Mouse (Mus musculus) heart, postnatal 25 days (tissue): Measurements from ENCODE around the gene Morc2b. TPM values are rescaled to one million over a fixed set of nuclear protein-coding genes. Genes with fewer than 3 reads are reported as not detected.
"Not testable (repeated sequence)": the region's sequence is repeated elsewhere in the genome, so short reads cannot be mapped to it uniquely, and the experiment has no call there.

Source experiments
- DNase-seq: peaks from one replicate; pipeline ENCODE4 v3.0.0; 2022; ENCODE audit warnings: low spot score
- intact Hi-C: fragments of 180-260 bp; cut with DNase I; formaldehyde crosslinking; loops from one replicate; pipeline ENCODE4 v1.15.1; 2025
- total RNA-seq, 2 experiments: library from RNA; stranded (reverse); gene quantifications; 2 replicates each; pipeline ENCODE4 v1.2.3; 2021

Morc2b gene
- under 1 TPM; 0.08 to 0.13 TPM for total RNA-seq

DNA sequence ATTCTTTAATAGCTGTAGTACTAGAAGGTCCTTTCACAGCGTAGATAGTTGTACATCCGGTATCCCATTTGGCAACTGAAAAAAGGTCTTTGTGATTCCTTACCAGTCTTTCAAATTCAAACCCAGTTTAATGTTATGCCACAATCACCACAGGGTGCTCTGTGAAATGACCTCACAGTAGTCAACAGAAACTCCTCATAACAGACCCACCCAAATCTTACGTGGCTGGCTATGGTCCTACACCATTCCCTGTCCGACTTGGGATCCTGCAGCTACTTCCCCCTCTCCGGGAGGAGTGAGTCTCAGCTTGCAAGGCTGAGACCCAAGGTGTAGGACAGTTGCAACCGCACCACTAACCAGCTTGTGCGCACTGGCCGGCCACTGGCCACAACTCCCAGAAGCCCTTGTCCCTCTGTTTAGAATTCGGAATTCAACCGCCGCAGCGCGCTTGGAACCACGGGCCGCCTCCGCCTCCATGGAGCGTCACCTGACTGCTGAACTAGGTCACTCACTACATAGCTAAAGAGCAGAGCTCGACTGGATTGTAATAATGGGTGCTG is at the start of gene Morc2b:
TSS of gene Morc2b (minus strand) at position 423 of the 560 bp plus-strand sequence.
- DNase-seq: no peak
- intact Hi-C loops: no loop called here

DNA sequence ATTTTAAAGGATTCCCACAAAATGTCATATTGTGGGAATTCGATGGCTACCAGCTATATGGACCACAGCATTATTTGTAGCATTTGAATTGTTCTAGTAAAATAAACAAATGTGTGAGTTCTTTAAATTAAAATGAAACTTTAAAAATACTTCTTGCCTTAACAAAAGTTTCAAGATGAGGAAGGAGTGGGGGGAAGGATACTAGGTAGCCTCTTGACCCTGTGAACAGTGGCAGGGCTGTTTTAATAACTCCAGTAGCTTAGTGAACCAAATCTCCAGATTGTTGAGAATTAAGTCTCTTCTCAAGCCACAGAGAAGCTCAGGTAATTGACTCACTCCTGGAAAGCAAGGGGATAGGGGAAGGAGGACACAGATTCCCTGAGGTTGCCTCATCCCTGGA is 28.7 kb upstream of the Morc2b start, which contains the start of gene Olfr55:
TSS of gene Olfr55 (plus strand) at position 301 of the 400 bp plus-strand sequence.
- DNase-seq, intact Hi-C loops: not testable (repeated sequence)

DNA sequence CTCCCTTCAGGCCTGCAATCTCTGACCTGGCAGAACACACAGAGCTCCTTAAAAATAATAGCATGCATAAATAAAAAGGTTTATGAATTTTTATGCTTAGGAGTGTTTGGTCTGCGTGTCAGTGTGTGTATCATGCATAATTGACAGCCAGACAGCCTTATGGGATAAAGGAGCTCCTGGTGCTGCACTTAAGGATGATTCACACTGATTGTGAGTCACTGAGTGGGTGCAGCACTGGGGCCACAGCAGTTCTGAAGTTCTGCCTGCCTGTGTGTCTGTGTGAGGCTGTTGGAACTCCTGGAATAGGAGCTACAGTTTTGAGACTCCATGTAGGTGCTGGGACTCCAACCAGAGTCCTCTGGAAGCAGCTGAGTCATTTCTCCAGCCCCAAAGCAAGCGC is 13.2 kb downstream of the Morc2b start:
- intact Hi-C loops: no loop called here
- no peak for DNase-seq

DNA sequence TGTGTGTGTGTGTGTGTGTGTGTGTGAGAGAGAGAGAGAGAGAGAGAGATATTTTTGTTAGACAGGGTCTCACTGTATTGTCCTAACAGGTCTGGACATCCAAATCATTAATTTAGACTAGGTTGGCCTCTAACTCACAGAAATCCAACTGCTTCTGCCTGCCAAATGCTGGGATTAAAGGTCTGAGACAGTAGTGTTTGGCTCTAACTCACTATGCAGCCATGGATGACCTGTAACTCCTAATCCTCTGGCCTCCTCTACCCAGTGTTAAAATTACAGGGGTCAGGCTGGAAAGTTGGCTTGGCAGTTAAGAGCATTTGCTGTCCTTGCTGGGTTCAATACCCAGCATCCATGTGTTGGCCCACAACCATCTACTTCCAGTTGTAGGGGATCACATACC is 14.9 kb downstream of the Morc2b start:
- intact Hi-C loops: no loop called here
- no peak for DNase-seq

DNA sequence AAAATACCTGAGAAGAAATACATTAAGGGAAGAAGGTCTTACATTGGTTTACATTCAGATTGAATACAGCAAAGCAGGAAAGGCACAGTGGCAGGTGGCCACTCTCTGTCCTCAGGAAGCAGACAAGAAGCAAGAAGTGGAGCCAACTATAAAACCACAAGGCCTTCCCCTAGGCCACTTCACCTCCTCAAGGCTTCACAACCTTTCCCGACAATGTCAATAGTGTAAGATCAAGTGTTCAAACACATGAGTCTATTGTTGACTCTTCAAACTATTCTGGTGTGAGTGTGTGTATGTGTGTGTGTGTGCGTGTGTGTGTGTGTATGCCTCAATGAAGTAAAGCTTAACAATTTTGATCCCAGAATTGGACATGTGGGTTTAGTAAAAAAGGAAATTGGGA is 42.1 kb downstream of the Morc2b start:
- intact Hi-C loops: no loop called here

DNA sequence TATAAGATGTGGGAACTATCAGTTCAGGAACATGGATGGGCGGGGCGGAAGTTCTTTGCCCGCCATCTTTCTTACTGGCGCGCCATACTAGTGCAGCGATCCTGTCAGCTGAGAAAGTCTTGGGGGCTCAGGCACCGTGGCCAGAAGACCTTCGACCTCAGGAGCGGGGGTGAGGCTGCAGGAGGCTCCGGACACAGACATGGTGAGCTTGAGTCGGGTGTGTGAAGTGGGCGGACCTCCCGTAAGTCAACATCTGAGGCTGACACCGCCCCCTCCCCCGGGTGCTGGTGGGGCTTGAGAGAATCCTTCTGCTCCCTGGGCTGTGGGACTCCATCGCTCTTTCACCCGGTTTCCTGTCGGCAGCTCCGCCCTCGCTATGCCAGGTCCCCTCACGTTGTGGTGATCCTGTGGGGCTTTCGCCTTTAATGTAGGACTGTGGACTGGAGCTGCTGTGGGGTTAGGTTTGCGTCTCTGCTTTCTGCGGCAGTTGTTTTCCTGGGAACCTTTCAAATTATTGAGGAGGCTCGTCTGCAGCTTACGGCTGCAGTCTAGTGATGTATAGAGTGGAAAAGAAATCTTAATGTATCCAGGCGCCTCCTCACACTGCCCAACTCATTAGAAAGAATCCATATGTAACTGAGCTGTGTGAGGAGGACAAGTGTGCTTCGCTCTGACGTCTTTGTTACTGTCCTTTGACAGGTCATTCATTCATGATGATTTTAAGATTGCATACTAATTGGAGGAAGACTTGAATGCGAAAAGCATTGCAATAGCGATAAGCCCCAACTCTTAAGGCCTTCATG is 46.9 kb downstream of the Morc2b start:
- DNase-seq: peak; percentile 50

More for the DNA sequence above, 42.1 kb downstream of the Morc2b start:
- DNase-seq: no peak

DNA sequence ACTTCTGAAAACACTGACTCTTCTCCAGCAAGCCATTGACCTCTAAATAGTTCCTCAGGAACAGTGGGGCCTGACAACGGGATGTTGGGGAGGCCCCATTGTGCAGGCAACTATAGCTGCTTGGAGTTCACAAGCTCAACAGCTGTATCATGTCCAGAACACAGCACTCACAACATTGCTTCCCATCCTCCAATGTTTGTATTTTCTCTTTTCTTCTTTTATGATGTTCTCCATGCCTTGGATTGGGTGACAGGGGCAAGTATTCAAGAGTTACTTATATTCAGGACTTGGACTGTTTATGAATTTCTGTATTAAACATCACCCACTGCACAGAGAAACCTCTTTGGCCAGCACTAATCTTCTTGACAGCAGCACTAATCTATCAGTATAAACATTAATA is 47.9 kb downstream of the Morc2b start:
- intact Hi-C loops: loop anchor here (5.0 kb wide), 1 partner anchor 301 kb away; the partner anchor contains the start of gene Zfp101
- DNase-seq: no peak

More for the DNA sequence above, 46.9 kb downstream of the Morc2b start:
- intact Hi-C loops: loop anchor here (5.0 kb wide), 1 partner anchor 300 kb away; the partner anchor contains the start of gene Zfp101

DNA sequence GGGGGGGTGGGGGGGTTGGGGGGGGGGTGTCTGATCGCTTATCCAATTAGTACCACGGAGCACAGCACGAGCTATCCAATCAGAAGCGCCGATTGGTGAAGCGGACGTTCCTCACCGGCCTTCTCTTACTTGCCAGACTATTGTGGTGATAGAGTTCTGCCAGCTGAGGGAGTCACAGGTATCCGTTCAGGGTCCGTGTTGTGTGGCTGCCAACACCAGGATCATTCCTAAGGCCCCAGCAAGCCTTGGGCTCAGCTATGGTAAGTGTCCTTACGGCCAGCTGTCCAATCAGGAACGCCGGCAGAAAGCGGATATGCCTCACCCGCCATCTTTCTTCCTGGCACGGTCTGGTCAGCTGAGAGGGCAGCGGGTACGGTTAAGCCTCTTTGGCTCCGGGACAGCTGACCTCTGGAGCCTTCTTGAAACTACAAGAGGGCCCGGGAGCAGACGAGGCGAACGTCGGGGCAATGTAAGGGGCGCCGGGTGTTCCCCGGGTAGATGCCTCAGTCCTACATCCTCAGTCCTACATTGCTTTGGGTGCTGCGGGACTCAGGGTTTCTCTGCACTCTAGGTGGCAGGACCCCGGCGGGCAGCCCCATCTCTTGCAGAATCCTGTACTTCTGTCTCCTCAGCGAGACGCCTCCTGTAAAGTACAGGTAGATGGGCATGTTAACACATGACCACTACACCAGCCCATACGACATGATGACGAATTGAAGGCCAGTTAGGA is 50.1 kb downstream of the Morc2b start, which contains the start of gene Zfp563:
TSS of gene Zfp563 (plus strand) at position 91 of the 730 bp plus-strand sequence.
- intact Hi-C loops: no loop called here
- DNase-seq: peak; percentile 88

GRCm38 (mm10) chr17:33067958-33068357 is 71.5 kb downstream of the Morc2b start, which contains the start of gene 4921501E09Rik:
TSS of gene 4921501E09Rik (minus strand) at chr17:33068058.
- intact Hi-C loops: no loop called here
- no peak for DNase-seq

Other genes starting within 250 kb of the Morc2b start
- 10 to 100 TPM in 1 of 2 experiments, 1 to 10 TPM in 1; 9.3 to 10.4 TPM for gene Zfp870, start 248.0 kb downstream of the Morc2b start, total RNA-seq
- not detected for gene Cyp4f14, start 222.3 kb downstream of the Morc2b start, total RNA-seq
- 10 to 100 TPM; 10.9 to 12.3 TPM for gene Cyp4f13, start 192.3 kb downstream of the Morc2b start, total RNA-seq
- 1 to 10 TPM; 2.4 to 3.0 TPM for gene Zfp472, start 173.9 kb downstream of the Morc2b start, total RNA-seq
- gene Zfp952, start 146.6 kb downstream of the Morc2b start, total RNA-seq: 1 to 10 TPM; 6.4 to 7.6 TPM
- gene Zfp763, start 106.3 kb downstream of the Morc2b start, total RNA-seq: 1 to 10 TPM; 4.8 to 4.9 TPM
- gene 4921501E09Rik, start 71.6 kb downstream of the Morc2b start, total RNA-seq: not detected
- 1 to 10 TPM; 6.3 to 7.7 TPM for gene Zfp563, start 50.4 kb downstream of the Morc2b start, total RNA-seq
- gene Olfr55, start 28.8 kb upstream of the Morc2b start, total RNA-seq: not detected
- not detected for gene Olfr239, start 51.6 kb upstream of the Morc2b start, total RNA-seq
- gene Olfr1564, start 82.0 kb upstream of the Morc2b start, total RNA-seq: under 1 TPM; 0.08 to 0.22 TPM
- gene Zfp955a, start 115.5 kb upstream of the Morc2b start, total RNA-seq: 10 to 100 TPM in 1 of 2 experiments, 1 to 10 TPM in 1; 10.0 to 11.6 TPM
- not detected for gene Olfr63, start 125.0 kb upstream of the Morc2b start, total RNA-seq
- 10 to 100 TPM; 10.8 to 16.5 TPM for gene Zfp955b, start 149.9 kb upstream of the Morc2b start, total RNA-seq
- 1 to 10 TPM; 5.6 to 6.0 TPM for gene Zfp81, start 219.2 kb upstream of the Morc2b start, total RNA-seq